In the genomic region with DNA sequence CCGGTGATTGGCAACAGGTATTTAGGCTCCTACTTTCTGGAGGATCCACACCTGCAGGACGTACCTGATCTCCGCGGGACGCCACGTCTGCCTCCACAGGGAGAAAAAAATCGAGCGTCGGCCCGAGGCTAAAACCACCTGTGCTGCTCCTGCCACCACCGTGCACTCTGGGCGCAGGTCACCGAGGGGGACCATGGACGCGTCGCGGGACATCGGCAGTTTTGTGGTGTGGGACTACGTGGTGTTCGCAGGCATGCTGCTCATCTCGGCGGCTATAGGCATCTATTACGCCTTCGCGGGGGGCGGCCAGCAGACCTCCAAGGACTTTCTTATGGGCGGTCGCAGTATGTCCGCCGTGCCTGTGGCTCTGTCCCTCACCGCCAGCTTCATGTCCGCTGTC, we compare ENCODE assay signal across 8 mouse cellular contexts. TPM values are rescaled to one million over a fixed set of nuclear protein-coding genes. Genes with fewer than 3 reads are reported as not detected.
A peak's percentile ranks its signal among the peaks of the same experiment; 100 is the strongest.
DNase-seq lines count a peak whose midpoint lies in the region; ATAC-seq and TF ChIP-seq lines count a peak whose summit lies in the region.

No protein-coding gene starts in this region.

- peak overlapping the region; percentile 37 for H3K4me2 ChIP-seq in limb, embryonic 15.5 days

- no peak for DNase-seq in heart, embryonic 10.5 days (ENCODE audit: low spot score)
- DNase-seq in heart, adult 9 months (ENCODE audit: low spot score in 2 of 2): no peak
- DNase-seq in thymus, postnatal 4 days: peak; percentile 7
- DNase-seq in thymus, adult 2 months: no peak
- no peak for DNase-seq in ovary, postnatal 36 days (ENCODE audit: low spot score)
- DNase-seq in thymus, postnatal 25 days: no peak
- no peak for DNase-seq in right cerebral cortex, postnatal 36 days (ENCODE audit: low spot score in 2 of 2)

- no peak overlapping the region for H3K27ac ChIP-seq in heart, embryonic 10.5 days
- H3K27ac ChIP-seq in thymus, adult 2 months (ENCODE audit: control insufficient read depth, insufficient read depth, low read length): no peak overlapping the region
- H3K27ac ChIP-seq in limb, embryonic 15.5 days: no peak overlapping the region

- peak overlapping the region; percentile 51 for H3K4me3 ChIP-seq in heart, embryonic 10.5 days
- H3K4me3 ChIP-seq in thymus, adult 2 months (ENCODE audit: control insufficient read depth, insufficient read depth, low read length): no peak overlapping the region
- H3K4me3 ChIP-seq in limb, embryonic 15.5 days: peak overlapping the region; percentile 21

- ATAC-seq in limb, embryonic 15.5 days (ENCODE audit: insufficient number of reproducible peaks, low FRiP score, low TSS enrichment, low read depth): no peak

- WGBS in heart, embryonic 10.5 days: 5% methylated on average over 32 of the region's 32 CpGs
- 12% methylated on average over 32 of the region's 32 CpGs for WGBS in thymus, adult 2 months
- 3% methylated on average over 31 of the region's 32 CpGs for WGBS in limb, embryonic 15.5 days

- no peak overlapping the region for H3K9ac ChIP-seq in limb, embryonic 15.5 days

- no peak for TF ChIP-seq CTCF in thymus, adult 2 months (IDR thresholded peaks at IDR 0.05; ENCODE audit: borderline replicate concordance, control insufficient read depth, extremely low read depth, insufficient read depth, low read length, poor library complexity)

- H3K9me3 ChIP-seq in heart, embryonic 10.5 days: no peaks in the 10 kb centered on the region
- no peaks in the 10 kb centered on the region for H3K9me3 ChIP-seq in limb, embryonic 15.5 days

- H3K4me1 ChIP-seq in heart, embryonic 10.5 days: peaks cover 12% of the 10 kb centered on the region
- H3K4me1 ChIP-seq in thymus, adult 2 months (replicated peaks; ENCODE audit: control insufficient read depth, insufficient read depth, low read length): no peaks in the 10 kb centered on the region
- peaks cover 8% of the 10 kb centered on the region for H3K4me1 ChIP-seq in limb, embryonic 15.5 days

- H3K36me3 ChIP-seq in heart, embryonic 10.5 days: no peaks in the 10 kb centered on the region
- H3K36me3 ChIP-seq in thymus, adult 2 months (ENCODE audit: control insufficient read depth, insufficient read depth, low read length): no peaks in the 10 kb centered on the region
- no peaks in the 10 kb centered on the region for H3K36me3 ChIP-seq in limb, embryonic 15.5 days

- peaks cover 35% of the 10 kb centered on the region for H3K27me3 ChIP-seq in heart, embryonic 10.5 days (ENCODE audit: insufficient read depth, poor library complexity, severe bottlenecking)
- H3K27me3 ChIP-seq in thymus, adult 2 months (ENCODE audit: control insufficient read depth, insufficient read depth, low read length): peaks cover 6% of the 10 kb centered on the region
- H3K27me3 ChIP-seq in limb, embryonic 15.5 days: peaks cover 38% of the 10 kb centered on the region

- TF ChIP-seq POLR2A in thymus, adult 2 months (IDR thresholded peaks at IDR 0.05; ENCODE audit: control insufficient read depth, extremely low read depth, insufficient read depth, low read length, poor library complexity): no peak

RNA-seq across cellular contexts. Expression of a gene that starts 0.3 kb away (rescaled TPM):
- polyA plus RNA-seq in heart, embryonic 10.5 days (2016; fragmentation: Nextera tagmentation; extraction: Ambion mirVana): 0.04 and 0.09 TPM in 2 replicates
- polyA plus RNA-seq in thymus, adult 2 months (2012; rRNA removed): 0.53 and 0.59 TPM in 2 replicates
- 0.07 TPM in 1 of 2 replicates, not detected in the other for polyA plus RNA-seq in limb, embryonic 15.5 days (2015; fragmentation: Nextera tagmentation; extraction: Ambion mirVana)

RNA-seq across cellular contexts. Expression of a gene that starts 59.5 kb away (rescaled TPM):
- polyA plus RNA-seq in heart, embryonic 10.5 days (2016; fragmentation: Nextera tagmentation; extraction: Ambion mirVana): 16.9 and 17.6 TPM in 2 replicates
- 5.5 and 6.6 TPM in 2 replicates for polyA plus RNA-seq in thymus, adult 2 months (2012; rRNA removed)
- polyA plus RNA-seq in limb, embryonic 15.5 days (2015; fragmentation: Nextera tagmentation; extraction: Ambion mirVana): 13.0 TPM in 2 replicates
